Mouse (Mus musculus) E14TG2a.4 (cell line): ENCODE data around the gene A530064D06Rik.
"Not testable (repeated sequence)": the region's sequence is repeated elsewhere in the genome, so short reads cannot be mapped to it uniquely, and the experiment has no call there.

ENCODE experiments used
- H3K27me3 ChIP-seq: 2 replicates; pipeline ENCODE4 v1.6.1; 2014; ENCODE audit warnings: low read length, control low read depth; ENCODE audit not compliant: insufficient read depth
- H3K36me3 ChIP-seq: 2 replicates; pipeline ENCODE4 v1.6.1; 2014; ENCODE audit warnings: low read length, control low read depth; ENCODE audit not compliant: insufficient read depth
- H3K4me1 ChIP-seq: replicated peaks from 2 replicates; pipeline ENCODE4 v1.6.1; 2014; ENCODE audit warnings: low read depth, low read length, control low read depth
- H3K4me3 ChIP-seq: replicated peaks from 2 replicates; pipeline ENCODE4 v1.5.1; 2014; ENCODE audit warnings: mild to moderate bottlenecking, low read length
- H3K9me3 ChIP-seq: 2 replicates; pipeline ENCODE4 v1.6.1; 2014; ENCODE audit warnings: low read length, control low read depth
- CTCF ChIP-seq: conservative IDR thresholded peaks from 2 replicates; pipeline ENCODE4 v1.5.1; 2014; ENCODE audit warnings: low read length
- NANOG ChIP-seq: IDR thresholded peaks from 2 replicates; pipeline ENCODE4 v1.6.1; 2014; ENCODE audit warnings: borderline replicate concordance, low read length, mixed read lengths
- POU5F1 ChIP-seq: IDR thresholded peaks from 2 replicates; pipeline ENCODE4 v1.6.1; 2014; ENCODE audit warnings: low read length, borderline replicate concordance

A530064D06Rik gene

DNA sequence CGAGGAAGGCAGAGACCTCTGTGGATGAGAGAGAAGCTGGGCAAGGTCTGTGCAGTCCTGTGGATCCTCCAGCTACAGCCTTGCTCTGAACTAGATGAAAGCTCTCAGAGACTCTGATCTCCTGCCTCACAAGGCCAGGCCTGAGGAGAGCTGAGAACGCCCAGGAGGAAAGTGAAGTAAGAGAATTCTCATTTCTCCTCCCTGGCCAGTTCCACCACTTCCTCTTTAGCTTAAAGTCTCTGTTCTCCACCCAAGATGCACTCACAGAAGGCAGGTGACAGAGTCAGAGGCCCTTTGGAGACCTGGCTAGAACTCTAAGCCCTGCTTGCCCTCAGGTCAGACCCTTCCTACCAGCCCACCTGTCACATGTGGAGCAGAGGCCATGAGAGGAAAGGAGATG, at the start of gene A530064D06Rik:
Gene A530064D06Rik (minus strand): TSS at position 173 of the 400 bp plus-strand sequence.
- not testable (repeated sequence) for H3K4me1 ChIP-seq, H3K27me3 ChIP-seq, H3K36me3 ChIP-seq, H3K4me3 ChIP-seq, H3K9me3 ChIP-seq

GRCm38 (mm10) chr17:48215429-48215828, 48.4 kb upstream of the A530064D06Rik start:
- no peaks in the 10 kb centered on the region for H3K4me1 ChIP-seq
- TF ChIP-seq POU5F1 (no peak), NANOG (no peak), CTCF (no peak)
- H3K9me3 ChIP-seq, result peaks cover 32% of the 10 kb centered on the region
- no peak overlapping the region for H3K4me3 ChIP-seq
- H3K36me3 ChIP-seq, result no peaks in the 10 kb centered on the region
- no peaks in the 10 kb centered on the region for H3K27me3 ChIP-seq

DNA sequence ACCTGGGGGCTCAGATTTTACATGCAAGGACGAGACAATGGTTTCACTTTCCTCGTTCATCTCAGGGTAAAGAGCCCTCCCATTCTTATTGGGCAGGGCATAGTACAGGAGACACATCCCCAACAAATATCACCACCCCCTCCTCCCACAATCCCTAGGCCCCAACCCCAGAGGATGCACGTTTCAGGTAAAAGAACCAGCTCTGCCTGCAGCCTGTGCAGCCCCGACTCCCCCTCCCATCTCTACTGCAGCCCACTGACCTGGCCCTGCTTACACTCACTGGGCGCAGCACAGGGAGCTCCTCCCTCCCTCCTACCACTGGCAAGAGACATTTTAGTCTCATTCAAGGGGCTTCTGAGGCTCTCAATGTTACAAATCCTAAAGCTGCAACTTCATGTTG, 46.4 kb upstream of the A530064D06Rik start:
- Histone ChIP-seq H3K4me1 (no peaks in the 10 kb centered on the region), H3K9me3 (peaks cover 30% of the 10 kb centered on the region), H3K36me3 (no peaks in the 10 kb centered on the region), H3K27me3 (no peaks in the 10 kb centered on the region), H3K4me3 (no peak overlapping the region)
- TF ChIP-seq NANOG (no peak), CTCF (no peak), POU5F1 (no peak)

GRCm38 (mm10) chr17:48212596-48212995, 45.5 kb upstream of the A530064D06Rik start:
- peaks cover 24% of the 10 kb centered on the region for H3K9me3 ChIP-seq
- no peak overlapping the region for H3K4me3 ChIP-seq
- no peak for TF ChIP-seq CTCF
- no peak for TF ChIP-seq NANOG
- no peak for TF ChIP-seq POU5F1
- H3K36me3 ChIP-seq, result no peaks in the 10 kb centered on the region
- H3K27me3 ChIP-seq, result no peaks in the 10 kb centered on the region
- no peaks in the 10 kb centered on the region for H3K4me1 ChIP-seq

GRCm38 (mm10) chr17:48203086-48203485, 36.0 kb upstream of the A530064D06Rik start:
- Histone ChIP-seq H3K9me3 (peaks cover 58% of the 10 kb centered on the region), H3K27me3 (no peaks in the 10 kb centered on the region), H3K4me3 (no peak overlapping the region), H3K36me3 (no peaks in the 10 kb centered on the region), H3K4me1 (no peaks in the 10 kb centered on the region)
- TF ChIP-seq CTCF, result no peak

- H3K4me1 ChIP-seq, result no peaks in the 10 kb centered on the region
- no peaks in the 10 kb centered on the region for H3K36me3 ChIP-seq
- no peaks in the 10 kb centered on the region for H3K27me3 ChIP-seq
- H3K9me3 ChIP-seq, result peaks cover 16% of the 10 kb centered on the region
- TF ChIP-seq POU5F1 (no peak), NANOG (no peak), CTCF (no peak)
- no peak overlapping the region for H3K4me3 ChIP-seq
These were observed 25.3 kb upstream of the A530064D06Rik start for GRCm38 (mm10) chr17:48192366-48192765.

DNA sequence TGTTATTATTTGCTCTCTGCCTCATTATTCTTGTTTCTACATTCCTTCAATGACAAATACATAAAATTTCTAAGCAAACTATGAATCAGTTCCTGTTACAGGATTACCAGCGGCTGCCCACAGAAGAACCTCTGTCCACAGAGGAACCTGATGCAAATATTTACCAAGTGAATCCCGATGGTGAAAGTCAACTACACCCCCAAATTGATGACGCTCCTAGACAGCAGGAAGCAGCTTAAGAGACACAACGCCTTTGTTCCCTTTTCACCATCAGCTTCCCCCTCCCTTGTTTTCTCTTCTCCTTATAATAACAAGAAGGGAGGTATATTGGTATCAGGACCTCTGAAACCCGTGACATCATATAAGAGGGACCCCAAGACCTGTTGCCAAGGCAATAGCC, 18.2 kb upstream of the A530064D06Rik start:
- H3K4me3 ChIP-seq, result no peak overlapping the region
- peaks cover 31% of the 10 kb centered on the region for H3K9me3 ChIP-seq
- H3K4me1 ChIP-seq, result no peaks in the 10 kb centered on the region
- no peak for TF ChIP-seq POU5F1
- TF ChIP-seq CTCF, result no peak
- TF ChIP-seq NANOG, result no peak
- no peaks in the 10 kb centered on the region for H3K27me3 ChIP-seq
- H3K36me3 ChIP-seq, result no peaks in the 10 kb centered on the region

DNA sequence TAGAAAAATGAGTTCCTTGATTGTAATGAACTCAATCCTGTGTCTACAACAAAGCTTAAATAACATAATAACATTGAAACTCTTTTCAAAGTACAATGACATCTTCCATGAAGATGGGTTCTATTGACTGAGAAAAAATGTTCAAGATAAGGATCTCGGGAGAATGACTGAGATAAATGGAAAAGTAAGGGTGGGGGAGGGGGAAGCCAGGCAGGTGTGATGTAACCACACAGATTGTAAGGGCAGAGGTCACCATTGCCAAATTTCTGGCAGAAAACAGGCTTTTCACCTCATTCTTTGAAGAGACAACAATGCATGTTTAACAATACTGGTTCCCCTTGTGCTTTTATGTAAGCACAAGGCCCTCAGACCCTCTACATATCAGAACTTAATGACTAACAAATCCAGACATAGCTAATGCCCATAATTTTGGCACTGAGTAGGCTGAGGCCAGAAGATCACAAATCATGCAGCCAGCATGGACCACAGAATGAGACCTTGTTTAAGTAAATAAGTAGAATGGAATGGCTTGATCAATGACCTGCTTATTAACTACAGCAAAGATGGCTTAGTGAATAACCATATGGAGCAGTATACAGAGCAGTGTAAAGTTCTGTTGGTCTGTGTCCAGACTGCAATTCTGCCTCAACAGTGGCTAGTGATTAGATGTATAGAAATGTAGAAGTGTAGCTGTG, 9.5 kb downstream of the A530064D06Rik start:
- Histone ChIP-seq H3K27me3 (no peaks in the 10 kb centered on the region), H3K36me3 (no peaks in the 10 kb centered on the region), H3K4me1 (no peaks in the 10 kb centered on the region), H3K4me3 (no peak overlapping the region), H3K9me3 (peaks cover 19% of the 10 kb centered on the region)
- TF ChIP-seq POU5F1, result no peak
- TF ChIP-seq CTCF, result no peak
- no peak for TF ChIP-seq NANOG

- Histone ChIP-seq H3K4me1 (no peaks in the 10 kb centered on the region), H3K9me3 (0 out of 2 replicates have a peak, but pooled peaks cover 5% of the 10 kb centered on the region), H3K36me3 (no peaks in the 10 kb centered on the region), H3K27me3 (0 out of 2 replicates have a peak, but pooled peaks cover 5% of the 10 kb centered on the region), H3K4me3 (no peak within 1 kb of the TSS)
- TF ChIP-seq NANOG, result no peak
- TF ChIP-seq POU5F1, result no peak
- TF ChIP-seq CTCF, result no peak
These were observed 21.0 kb downstream of the A530064D06Rik start, which contains the start of gene 9830107B12Rik for GRCm38 (mm10) chr17:48146120-48146519. Gene 9830107B12Rik (minus strand): TSS chr17:48146268.
